Mouse (Mus musculus) cerebellum, adult (tissue): Measurements from ENCODE around the gene Phf1.
"Not testable (repeated sequence)": the region's sequence is repeated elsewhere in the genome, so short reads cannot be mapped to it uniquely, and the experiment has no call there.

Source experiments
- ATAC-seq: cut with Nextera tagmentation; 2 replicates; pipeline ENCODE4 v1.9.2; 2017; ENCODE audit warnings: mild to moderate bottlenecking, moderate library complexity, mixed read lengths; ENCODE audit not compliant: insufficient number of reproducible peaks, low FRiP score, low TSS enrichment

Phf1 gene

GRCm38 (mm10) chr17:26974547-26974946 is 41.7 kb downstream of the Phf1 start:
- no peak for ATAC-seq

GRCm38 (mm10) chr17:26975415-26975814 is 42.6 kb downstream of the Phf1 start:
- no peak for ATAC-seq

GRCm38 (mm10) chr17:26977354-26977753 is 44.5 kb downstream of the Phf1 start:
- not testable (repeated sequence) for ATAC-seq

- no peak for ATAC-seq
Observed at GRCm38 (mm10) chr17:26979426-26979825, 46.6 kb downstream of the Phf1 start.

- no peak for ATAC-seq
Observed at GRCm38 (mm10) chr17:26981050-26981449, 48.2 kb downstream of the Phf1 start.

GRCm38 (mm10) chr17:26983382-26983781 is 50.5 kb downstream of the Phf1 start:
- ATAC-seq: no peak

- ATAC-seq: no peak
Observed at GRCm38 (mm10) chr17:26985503-26986179, 52.8 kb downstream of the Phf1 start.
